Mouse (Mus musculus) urinary bladder, postnatal 0 days (tissue): Measurements from ENCODE around the gene Gm14632. TPM values are rescaled to one million over a fixed set of nuclear protein-coding genes. Genes with fewer than 3 reads are reported as not detected.

Source experiments
- polyA plus RNA-seq: library from polyadenylated mRNA; unstranded; fragments of >200 nt; fragmentation: Nextera tagmentation; extraction: Ambion mirVana; gene quantifications from 2 replicates; pipeline ENCODE4 v1.2.1, GENCODE M21; 2015

Gm14632 gene
- not detected in 2 replicates for polyA plus RNA-seq

DNA sequence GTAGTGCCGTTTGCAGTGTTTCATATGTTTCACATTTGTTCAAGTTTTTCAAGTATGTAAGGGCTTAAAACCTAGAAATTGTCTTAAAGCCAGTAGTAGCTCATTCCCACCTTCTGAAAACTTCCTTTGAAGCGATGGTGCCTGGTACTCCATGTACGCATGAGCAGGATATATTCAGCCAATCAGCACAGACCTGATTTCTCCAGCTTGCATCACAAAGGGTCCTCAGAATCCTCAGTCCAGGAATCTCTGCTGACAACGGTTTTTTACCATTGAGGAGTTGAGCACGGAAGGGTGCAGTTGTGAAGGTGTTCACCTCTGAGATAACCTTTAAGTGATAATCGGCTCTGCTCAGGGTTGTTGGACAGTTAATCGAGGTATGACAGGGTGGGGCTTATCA, at the start of gene Gm14632:
Gene Gm14632, plus strand, starts transcription at position 301 of the 400 bp plus-strand sequence.

